In the genomic region with DNA sequence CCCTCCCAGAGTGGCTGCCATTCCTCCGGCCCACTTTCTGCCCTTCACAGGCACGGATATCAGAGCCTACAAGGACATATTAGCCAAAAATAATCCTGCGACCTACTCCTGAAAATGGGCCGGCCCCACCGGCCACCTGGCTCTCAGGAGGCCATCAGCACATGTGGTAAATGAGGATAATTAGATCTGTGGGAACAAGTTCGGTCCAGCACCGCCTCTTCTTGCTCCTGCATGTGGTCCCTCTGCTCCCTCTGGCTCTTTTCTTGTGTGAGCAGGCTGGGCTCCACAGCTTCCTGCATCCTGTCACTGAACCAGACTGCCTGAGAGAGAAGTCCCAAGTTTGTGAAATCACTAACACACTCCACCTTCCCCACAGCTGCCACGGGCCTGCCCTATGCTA, we compare ENCODE assay signal across 16 mouse cellular contexts. TPM values are rescaled to one million over a fixed set of nuclear protein-coding genes. Genes with fewer than 3 reads are reported as not detected.
DNase-seq lines count a peak whose midpoint lies in the region; ATAC-seq and TF ChIP-seq lines count a peak whose summit lies in the region.
"Had no signal": no experiment of that assay in that cellular context is flagged by ENCODE, and none has a peak within 500 bp of the region (broad histone marks: within the 10 kb centered on the region; RNA-seq: fewer than 3 reads in every experiment).

No protein-coding gene starts in this region.

- H3K9ac ChIP-seq in forebrain, postnatal 0 days, result no peak overlapping the region
- 0 out of 2 replicates have a peak overlapping the region, but pooled peaks have one; percentile 5 for H3K9ac ChIP-seq in intestine, embryonic 16.5 days (ENCODE audit: low read depth, low read length)
- no peak overlapping the region for H3K9ac ChIP-seq in intestine, postnatal 0 days (ENCODE audit: low read depth, low read length)
- 0 out of 2 replicates have a peak overlapping the region, but pooled peaks have one; percentile 17 for H3K9ac ChIP-seq in neural tube, embryonic 13.5 days
- H3K9ac ChIP-seq in liver, embryonic 16.5 days (ENCODE audit: low read depth, low read length), result no peak overlapping the region
- H3K9ac ChIP-seq: hindbrain, embryonic 15.5 days had no signal

- H3K4me1 ChIP-seq in forebrain, embryonic 10.5 days, result peaks cover 50% of the 10 kb centered on the region
- H3K4me1 ChIP-seq in forebrain, postnatal 0 days (ENCODE audit: insufficient read depth), result no peaks in the 10 kb centered on the region
- peaks cover 4% of the 10 kb centered on the region; the same call in 1 of the 2 replicates for H3K4me1 ChIP-seq in intestine, embryonic 16.5 days (ENCODE audit: control insufficient read depth, insufficient read depth, low read length)
- H3K4me1 ChIP-seq in intestine, postnatal 0 days (replicated peaks; ENCODE audit: control insufficient read depth, insufficient read depth, low read length), result no peaks in the 10 kb centered on the region
- H3K4me1 ChIP-seq in neural tube, embryonic 13.5 days (replicated peaks), result peaks cover 19% of the 10 kb centered on the region
- peaks cover 12% of the 10 kb centered on the region for H3K4me1 ChIP-seq in liver, embryonic 16.5 days (ENCODE audit: control insufficient read depth, low read depth, low read length)
- peaks cover 42% of the 10 kb centered on the region for H3K4me1 ChIP-seq in midbrain, embryonic 10.5 days

- no peak overlapping the region for H3K4me3 ChIP-seq in forebrain, embryonic 10.5 days
- H3K4me3 ChIP-seq in forebrain, postnatal 0 days (ENCODE audit: low read depth, low read length), result no peak overlapping the region
- H3K4me3 ChIP-seq in intestine, embryonic 16.5 days (ENCODE audit: low read length), result no peak overlapping the region
- no peak overlapping the region for H3K4me3 ChIP-seq in intestine, postnatal 0 days (ENCODE audit: low read depth, low read length)
- H3K4me3 ChIP-seq in neural tube, embryonic 13.5 days, result no peak overlapping the region
- H3K4me3 ChIP-seq in liver, embryonic 16.5 days (ENCODE audit: low read depth, low read length), result no peak overlapping the region
- H3K4me3 ChIP-seq in midbrain, embryonic 10.5 days, result no peak overlapping the region
- H3K4me3 ChIP-seq: hindbrain, embryonic 15.5 days had no signal

- no peak for ATAC-seq in forebrain, postnatal 0 days
- ATAC-seq in intestine, embryonic 16.5 days, result no peak
- ATAC-seq in intestine, postnatal 0 days, result no peak
- ATAC-seq in neural tube, embryonic 13.5 days (ENCODE audit: low read depth), result no peak
- no peak for ATAC-seq in liver, embryonic 16.5 days (ENCODE audit: low read depth)

- 0 out of 2 replicates have a peak overlapping the region, but pooled peaks have one; percentile 17 for H3K27ac ChIP-seq in forebrain, embryonic 10.5 days
- no peak overlapping the region for H3K27ac ChIP-seq in forebrain, postnatal 0 days (ENCODE audit: low read depth, low read length)
- H3K27ac ChIP-seq in intestine, embryonic 16.5 days (ENCODE audit: low read length), result no peak overlapping the region
- H3K27ac ChIP-seq in intestine, postnatal 0 days (ENCODE audit: low read depth, low read length), result no peak overlapping the region
- H3K27ac ChIP-seq in neural tube, embryonic 13.5 days (replicated peaks), result no peak overlapping the region
- 0 out of 2 replicates have a peak overlapping the region, but pooled peaks have one; percentile 22 for H3K27ac ChIP-seq in liver, embryonic 16.5 days (ENCODE audit: low read length)
- no peak overlapping the region for H3K27ac ChIP-seq in midbrain, embryonic 10.5 days (replicated peaks)
- H3K27ac ChIP-seq: hindbrain, embryonic 15.5 days had no signal

- DNase-seq in forebrain, embryonic 10.5 days (ENCODE audit: extremely low spot score, low spot score), result no peak
- no peak for DNase-seq in forebrain, postnatal 0 days
- DNase-seq in neural tube, embryonic 10.5 days (ENCODE audit: extremely low spot score, low spot score), result no peak
- DNase-seq in midbrain, embryonic 10.5 days (ENCODE audit: low spot score), result no peak
- DNase-seq: B cell, adult 2 months; kidney, postnatal 14 days; layer of hippocampus, postnatal 36 days; midbrain, embryonic 14.5 days; right cerebral cortex, postnatal 14 days; thymus, postnatal 4 days had no signal

- peaks cover under 1% of the 10 kb centered on the region; the same call in 1 of the 2 replicates for H3K36me3 ChIP-seq in forebrain, embryonic 10.5 days (replicated peaks)
- H3K36me3 ChIP-seq in forebrain, postnatal 0 days (ENCODE audit: insufficient read depth), result no peaks in the 10 kb centered on the region
- no peaks in the 10 kb centered on the region for H3K36me3 ChIP-seq in intestine, embryonic 16.5 days (ENCODE audit: control insufficient read depth, insufficient read depth, low read length)
- H3K36me3 ChIP-seq in intestine, postnatal 0 days (ENCODE audit: control insufficient read depth, insufficient read depth), result no peaks in the 10 kb centered on the region
- no peaks in the 10 kb centered on the region for H3K36me3 ChIP-seq in neural tube, embryonic 13.5 days
- H3K36me3 ChIP-seq in liver, embryonic 16.5 days (ENCODE audit: control insufficient read depth, insufficient read depth), result no peaks in the 10 kb centered on the region
- no peaks in the 10 kb centered on the region; the same call in 1 of the 2 replicates for H3K36me3 ChIP-seq in midbrain, embryonic 10.5 days
- H3K36me3 ChIP-seq: hindbrain, embryonic 15.5 days had no signal

- no peak for TF ChIP-seq CTCF in forebrain, postnatal 0 days (IDR thresholded peaks at IDR 0.05; ENCODE audit: low read depth)
- TF ChIP-seq CTCF in intestine, postnatal 0 days (IDR thresholded peaks at IDR 0.05; ENCODE audit: low read depth), result no peak

- WGBS in forebrain, embryonic 10.5 days, result 72% methylated on average over 8 of the region's 8 CpGs
- 60% methylated on average over 8 of the region's 8 CpGs for WGBS in forebrain, postnatal 0 days
- 62% methylated on average over 8 of the region's 8 CpGs for WGBS in intestine, embryonic 16.5 days
- 70% methylated on average over 8 of the region's 8 CpGs for WGBS in intestine, postnatal 0 days
- WGBS in neural tube, embryonic 13.5 days, result 69% methylated on average over 8 of the region's 8 CpGs
- 29% methylated on average over 8 of the region's 8 CpGs for WGBS in liver, embryonic 16.5 days (ENCODE audit: insufficient replicate concordance)
- 71% methylated on average over 8 of the region's 8 CpGs for WGBS in midbrain, embryonic 10.5 days

- H3K4me2 ChIP-seq in forebrain, postnatal 0 days (ENCODE audit: low read depth), result no peak overlapping the region
- H3K4me2 ChIP-seq in intestine, embryonic 16.5 days (ENCODE audit: low read depth, low read length), result no peak overlapping the region
- H3K4me2 ChIP-seq in intestine, postnatal 0 days (replicated peaks; ENCODE audit: low read depth), result no peak overlapping the region
- H3K4me2 ChIP-seq in neural tube, embryonic 13.5 days, result no peak overlapping the region
- H3K4me2 ChIP-seq in liver, embryonic 16.5 days (ENCODE audit: low read depth, low read length), result no peak overlapping the region
- H3K4me2 ChIP-seq: hindbrain, embryonic 15.5 days had no signal

- no peaks in the 10 kb centered on the region for H3K27me3 ChIP-seq in forebrain, embryonic 10.5 days (ENCODE audit: poor library complexity, severe bottlenecking)
- H3K27me3 ChIP-seq in forebrain, postnatal 0 days (ENCODE audit: insufficient read depth, low read length), result no peaks in the 10 kb centered on the region
- H3K27me3 ChIP-seq in intestine, embryonic 16.5 days (replicated peaks; ENCODE audit: control insufficient read depth, insufficient read depth, low read length), result no peaks in the 10 kb centered on the region
- H3K27me3 ChIP-seq in intestine, postnatal 0 days (replicated peaks; ENCODE audit: control insufficient read depth, insufficient read depth, low read length), result no peaks in the 10 kb centered on the region
- no peaks in the 10 kb centered on the region for H3K27me3 ChIP-seq in neural tube, embryonic 13.5 days
- peaks cover 11% of the 10 kb centered on the region for H3K27me3 ChIP-seq in liver, embryonic 16.5 days (ENCODE audit: control insufficient read depth, insufficient read depth, low read depth, low read length)
- H3K27me3 ChIP-seq in midbrain, embryonic 10.5 days (ENCODE audit: low read depth, poor library complexity, severe bottlenecking), result no peaks in the 10 kb centered on the region
- H3K27me3 ChIP-seq: hindbrain, embryonic 15.5 days had no signal

- no peaks in the 10 kb centered on the region for H3K9me3 ChIP-seq in forebrain, embryonic 10.5 days
- no peaks in the 10 kb centered on the region for H3K9me3 ChIP-seq in forebrain, postnatal 0 days (ENCODE audit: low read length)
- no peaks in the 10 kb centered on the region for H3K9me3 ChIP-seq in intestine, embryonic 16.5 days (ENCODE audit: control insufficient read depth, low read length)
- H3K9me3 ChIP-seq in intestine, postnatal 0 days (ENCODE audit: control insufficient read depth), result no peaks in the 10 kb centered on the region
- H3K9me3 ChIP-seq in neural tube, embryonic 13.5 days, result no peaks in the 10 kb centered on the region
- no peaks in the 10 kb centered on the region for H3K9me3 ChIP-seq in liver, embryonic 16.5 days (replicated peaks; ENCODE audit: control insufficient read depth, low read length)
- H3K9me3 ChIP-seq in midbrain, embryonic 10.5 days (replicated peaks), result no peaks in the 10 kb centered on the region
- H3K9me3 ChIP-seq: hindbrain, embryonic 15.5 days had no signal

RNA-seq across cellular contexts. Expression of a gene that starts 3.4 kb away (rescaled TPM):
- polyA plus RNA-seq in forebrain, embryonic 10.5 days (2016; fragmentation: Nextera tagmentation; extraction: Ambion mirVana), result 115 and 120 TPM in 2 replicates
- 27.2 and 34.7 TPM in 2 replicates for total RNA-seq in forebrain, postnatal 0 days (2014; rRNA removed)
- 20.2 and 23.9 TPM in 2 replicates for polyA plus RNA-seq in forebrain, postnatal 0 days (2015; fragmentation: Nextera tagmentation; extraction: Ambion mirVana)
- polyA plus RNA-seq in intestine, embryonic 16.5 days (2015; fragmentation: Nextera tagmentation; extraction: Ambion mirVana), result 25.5 and 26.0 TPM in 2 replicates
- polyA plus RNA-seq in intestine, postnatal 0 days (2015; fragmentation: Nextera tagmentation; extraction: Ambion mirVana), result 18.5 and 18.7 TPM in 2 replicates
- 49.6 and 52.1 TPM in 2 replicates for polyA plus RNA-seq in neural tube, embryonic 13.5 days (2015; fragmentation: Nextera tagmentation; extraction: Ambion mirVana)
- polyA plus RNA-seq in liver, embryonic 16.5 days (2015; fragmentation: Nextera tagmentation; extraction: Ambion mirVana), result 3.7 and 4.7 TPM in 2 replicates
- polyA plus RNA-seq in midbrain, embryonic 10.5 days (2016; fragmentation: Nextera tagmentation; extraction: Ambion mirVana), result 102 and 111 TPM in 2 replicates

RNA-seq across cellular contexts. Expression of a gene that starts 23.0 kb away (rescaled TPM):
- 54.9 and 57.2 TPM in 2 replicates for polyA plus RNA-seq in forebrain, embryonic 10.5 days (2016; fragmentation: Nextera tagmentation; extraction: Ambion mirVana)
- 46.6 and 49.3 TPM in 2 replicates for total RNA-seq in forebrain, postnatal 0 days (2014; rRNA removed)
- 49.3 and 54.9 TPM in 2 replicates for polyA plus RNA-seq in forebrain, postnatal 0 days (2015; fragmentation: Nextera tagmentation; extraction: Ambion mirVana)
- polyA plus RNA-seq in intestine, embryonic 16.5 days (2015; fragmentation: Nextera tagmentation; extraction: Ambion mirVana), result 44.2 and 48.4 TPM in 2 replicates
- 32.9 and 34.5 TPM in 2 replicates for polyA plus RNA-seq in intestine, postnatal 0 days (2015; fragmentation: Nextera tagmentation; extraction: Ambion mirVana)
- polyA plus RNA-seq in neural tube, embryonic 13.5 days (2015; fragmentation: Nextera tagmentation; extraction: Ambion mirVana), result 41.9 and 51.9 TPM in 2 replicates
- 19.8 and 21.1 TPM in 2 replicates for polyA plus RNA-seq in liver, embryonic 16.5 days (2015; fragmentation: Nextera tagmentation; extraction: Ambion mirVana)
- polyA plus RNA-seq in midbrain, embryonic 10.5 days (2016; fragmentation: Nextera tagmentation; extraction: Ambion mirVana), result 56.4 and 57.4 TPM in 2 replicates

RNA-seq across cellular contexts. Expression of a gene that starts 23.1 kb away (rescaled TPM):
- 286 and 300 TPM in 2 replicates for polyA plus RNA-seq in forebrain, embryonic 10.5 days (2016; fragmentation: Nextera tagmentation; extraction: Ambion mirVana)
- total RNA-seq in forebrain, postnatal 0 days (2014; rRNA removed), result 86.6 and 110 TPM in 2 replicates
- polyA plus RNA-seq in forebrain, postnatal 0 days (2015; fragmentation: Nextera tagmentation; extraction: Ambion mirVana), result 259 and 296 TPM in 2 replicates
- 432 and 443 TPM in 2 replicates for polyA plus RNA-seq in intestine, embryonic 16.5 days (2015; fragmentation: Nextera tagmentation; extraction: Ambion mirVana)
- 338 and 383 TPM in 2 replicates for polyA plus RNA-seq in intestine, postnatal 0 days (2015; fragmentation: Nextera tagmentation; extraction: Ambion mirVana)
- polyA plus RNA-seq in neural tube, embryonic 13.5 days (2015; fragmentation: Nextera tagmentation; extraction: Ambion mirVana), result 271 and 278 TPM in 2 replicates
- polyA plus RNA-seq in liver, embryonic 16.5 days (2015; fragmentation: Nextera tagmentation; extraction: Ambion mirVana), result 195 and 209 TPM in 2 replicates
- polyA plus RNA-seq in midbrain, embryonic 10.5 days (2016; fragmentation: Nextera tagmentation; extraction: Ambion mirVana), result 308 and 311 TPM in 2 replicates

RNA-seq across cellular contexts. Expression of a gene that starts 36.3 kb away (rescaled TPM):
- polyA plus RNA-seq in forebrain, embryonic 10.5 days (2016; fragmentation: Nextera tagmentation; extraction: Ambion mirVana), result 4.1 and 4.5 TPM in 2 replicates
- total RNA-seq in forebrain, postnatal 0 days (2014; rRNA removed), result 52.5 and 58.4 TPM in 2 replicates
- 37.8 and 45.3 TPM in 2 replicates for polyA plus RNA-seq in forebrain, postnatal 0 days (2015; fragmentation: Nextera tagmentation; extraction: Ambion mirVana)
- polyA plus RNA-seq in intestine, embryonic 16.5 days (2015; fragmentation: Nextera tagmentation; extraction: Ambion mirVana), result 2.1 and 3.2 TPM in 2 replicates
- polyA plus RNA-seq in intestine, postnatal 0 days (2015; fragmentation: Nextera tagmentation; extraction: Ambion mirVana), result 1.3 and 1.7 TPM in 2 replicates
- 23.3 and 26.2 TPM in 2 replicates for polyA plus RNA-seq in neural tube, embryonic 13.5 days (2015; fragmentation: Nextera tagmentation; extraction: Ambion mirVana)
- polyA plus RNA-seq in liver, embryonic 16.5 days (2015; fragmentation: Nextera tagmentation; extraction: Ambion mirVana), result 0.05 and 0.24 TPM in 2 replicates
- 4.6 and 5.3 TPM in 2 replicates for polyA plus RNA-seq in midbrain, embryonic 10.5 days (2016; fragmentation: Nextera tagmentation; extraction: Ambion mirVana)
- total RNA-seq: liver, adult 2 months had no signal

RNA-seq across cellular contexts. Expression of a gene that starts 45.0 kb away (rescaled TPM):
- polyA plus RNA-seq in forebrain, embryonic 10.5 days (2016; fragmentation: Nextera tagmentation; extraction: Ambion mirVana), result 29.4 and 32.7 TPM in 2 replicates
- total RNA-seq in forebrain, postnatal 0 days (2014; rRNA removed), result 108 and 136 TPM in 2 replicates
- polyA plus RNA-seq in forebrain, postnatal 0 days (2015; fragmentation: Nextera tagmentation; extraction: Ambion mirVana), result 119 and 122 TPM in 2 replicates
- polyA plus RNA-seq in intestine, embryonic 16.5 days (2015; fragmentation: Nextera tagmentation; extraction: Ambion mirVana), result 25.1 and 29.0 TPM in 2 replicates
- polyA plus RNA-seq in intestine, postnatal 0 days (2015; fragmentation: Nextera tagmentation; extraction: Ambion mirVana), result 10.0 and 11.2 TPM in 2 replicates
- 81.9 and 85.7 TPM in 2 replicates for polyA plus RNA-seq in neural tube, embryonic 13.5 days (2015; fragmentation: Nextera tagmentation; extraction: Ambion mirVana)
- 12.1 and 12.7 TPM in 2 replicates for polyA plus RNA-seq in liver, embryonic 16.5 days (2015; fragmentation: Nextera tagmentation; extraction: Ambion mirVana)
- polyA plus RNA-seq in midbrain, embryonic 10.5 days (2016; fragmentation: Nextera tagmentation; extraction: Ambion mirVana), result 35.7 and 38.8 TPM in 2 replicates

Comparison
In these comparisons a context has a peak if more than half of its experiments do, and no peak if none do; other contexts are left out.
1. H3K27ac ChIP-seq: peak in forebrain, embryonic 10.5 days (single experiment) and liver, embryonic 16.5 days (single experiment); none in forebrain, postnatal 0 days (single experiment), intestine, embryonic 16.5 days (single experiment), intestine, postnatal 0 days (single experiment), neural tube, embryonic 13.5 days (single experiment) and midbrain, embryonic 10.5 days (single experiment).
2. H3K9ac ChIP-seq: peak in intestine, embryonic 16.5 days (single experiment) and neural tube, embryonic 13.5 days (single experiment); none in forebrain, postnatal 0 days (single experiment), intestine, postnatal 0 days (single experiment) and liver, embryonic 16.5 days (single experiment).